Mouse (Mus musculus) liver, adult 2 months (tissue): Measurements from ENCODE around the gene Tmod1. TPM values are rescaled to one million over a fixed set of nuclear protein-coding genes. Genes with fewer than 3 reads are reported as not detected.

Source experiments
- DNase-seq: peaks from one replicate; pipeline ENCODE4 v3.0.0-alpha.2; 2011; ENCODE audit warnings: low read depth, low spot score; ENCODE audit errors: extremely low read depth
- H3K27ac ChIP-seq: fragments of 200-500 bp; replicated peaks from 2 replicates; pipeline ENCODE4 v1.5.1; 2012; ENCODE audit warnings: low read depth, mild to moderate bottlenecking, control low read depth, inconsistent platforms, low read length; ENCODE audit not compliant: insufficient read depth
- H3K27me3 ChIP-seq: fragments of 200-500 bp; 2 replicates; pipeline ENCODE4 v1.6.1; 2012; ENCODE audit warnings: mild to moderate bottlenecking, moderate library complexity, low read length, inconsistent platforms; ENCODE audit not compliant: control insufficient read depth, insufficient read depth
- H3K36me3 ChIP-seq: fragments of 200-500 bp; 2 replicates; pipeline ENCODE4 v1.6.1; 2012; ENCODE audit warnings: low read length, inconsistent platforms; ENCODE audit not compliant: control insufficient read depth, insufficient read depth
- H3K4me1 ChIP-seq: fragments of 200-500 bp; 2 replicates; pipeline ENCODE4 v1.6.1; 2011; ENCODE audit warnings: low read length; ENCODE audit not compliant: control insufficient read depth, insufficient read depth
- H3K4me3 ChIP-seq: fragments of 200-500 bp; 2 replicates; pipeline ENCODE4 v1.5.1; 2011; ENCODE audit warnings: low read depth, mild to moderate bottlenecking, control low read depth, low read length, moderate library complexity; ENCODE audit not compliant: insufficient read depth
- H3K79me2 ChIP-seq: fragments of 200-500 bp; 2 replicates; pipeline ENCODE4 v1.6.1; 2012; ENCODE audit warnings: inconsistent platforms, mild to moderate bottlenecking, low read length, moderate library complexity; ENCODE audit not compliant: control insufficient read depth, insufficient read depth
- H3K9ac ChIP-seq: fragments of 200-500 bp; 2 replicates; pipeline ENCODE4 v1.6.1; 2012; ENCODE audit warnings: low read depth, mild to moderate bottlenecking, control low read depth, inconsistent platforms, low read length
- CTCF ChIP-seq: fragments of 200-500 bp; IDR thresholded peaks from 2 replicates; pipeline ENCODE4 v1.5.1; 2011; ENCODE audit warnings: low read depth, low read length, control low read depth
- POLR2A ChIP-seq: fragments of 200-500 bp; IDR thresholded peaks from 2 replicates; pipeline ENCODE4 v1.6.1; 2011; ENCODE audit warnings: low read length, control low read depth; ENCODE audit not compliant: insufficient read depth; ENCODE audit errors: extremely low read depth
- WGBS: fragments of 180-500 bp; shearing (Covaris S2); methylation state at CpG from one replicate; pipeline ENCODE4 v1.1.7; 2018; 5-methylcytosine and 5-hydroxymethylcytosine counted together
- polyA plus RNA-seq: library from polyadenylated mRNA; depleted of rRNA; stranded (reverse); fragments of >200 nt; gene quantifications from 2 replicates; pipeline ENCODE4 v1.2.3, GENCODE M21; 2012
- total RNA-seq: library from RNA; depleted of rRNA; stranded (reverse); fragments of >200 nt; gene quantifications from 2 replicates; pipeline ENCODE4 v1.2.3, GENCODE M21; 2014

Tmod1 gene
- total and polyA plus RNA-seq, 2 experiments: 0.09 TPM; not detected in 1

DNA sequence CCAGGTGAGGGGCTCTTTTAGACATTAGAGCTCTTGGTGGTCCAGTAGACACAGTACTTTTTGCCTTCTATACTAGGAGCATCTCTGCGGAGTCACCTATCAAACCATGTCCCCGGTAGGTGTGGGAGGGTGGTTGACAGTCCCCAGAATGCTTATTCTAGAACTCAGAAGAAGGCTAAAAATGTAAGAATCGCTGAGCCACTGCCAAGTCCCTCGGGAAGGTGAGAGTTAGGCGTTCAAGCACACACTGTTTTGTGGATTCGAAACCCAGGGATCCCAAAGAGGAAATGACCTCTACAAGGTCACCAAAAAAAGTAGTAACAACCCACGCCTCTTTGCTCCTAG, 48.7 kb downstream of the Tmod1 start:
- DNase-seq: no peak
- no peaks in the 10 kb centered on the region for H3K27me3 ChIP-seq
- no peak overlapping the region for H3K9ac ChIP-seq
- no peak for TF ChIP-seq CTCF
- TF ChIP-seq POLR2A: no peak
- H3K79me2 ChIP-seq: no peaks in the 10 kb centered on the region
- H3K27ac ChIP-seq: no peak overlapping the region
- H3K36me3 ChIP-seq: no peaks in the 10 kb centered on the region
- 60% methylated on average over 7 of the region's 7 CpGs for WGBS
- H3K4me3 ChIP-seq: no peak overlapping the region
- no peaks in the 10 kb centered on the region for H3K4me1 ChIP-seq

- no peak for TF ChIP-seq CTCF
- TF ChIP-seq POLR2A: no peak
- no peaks in the 10 kb centered on the region for H3K79me2 ChIP-seq
- no peak overlapping the region for H3K9ac ChIP-seq
- DNase-seq: no peak
- H3K4me3 ChIP-seq: no peak overlapping the region
- no peak overlapping the region for H3K27ac ChIP-seq
- H3K27me3 ChIP-seq: no peaks in the 10 kb centered on the region
- H3K36me3 ChIP-seq: no peaks in the 10 kb centered on the region
- 43% methylated on average over 5 of the region's 5 CpGs for WGBS
- H3K4me1 ChIP-seq: no peaks in the 10 kb centered on the region
Observed at GRCm38 (mm10) chr4:46087852-46088251, 49.1 kb downstream of the Tmod1 start.

DNA sequence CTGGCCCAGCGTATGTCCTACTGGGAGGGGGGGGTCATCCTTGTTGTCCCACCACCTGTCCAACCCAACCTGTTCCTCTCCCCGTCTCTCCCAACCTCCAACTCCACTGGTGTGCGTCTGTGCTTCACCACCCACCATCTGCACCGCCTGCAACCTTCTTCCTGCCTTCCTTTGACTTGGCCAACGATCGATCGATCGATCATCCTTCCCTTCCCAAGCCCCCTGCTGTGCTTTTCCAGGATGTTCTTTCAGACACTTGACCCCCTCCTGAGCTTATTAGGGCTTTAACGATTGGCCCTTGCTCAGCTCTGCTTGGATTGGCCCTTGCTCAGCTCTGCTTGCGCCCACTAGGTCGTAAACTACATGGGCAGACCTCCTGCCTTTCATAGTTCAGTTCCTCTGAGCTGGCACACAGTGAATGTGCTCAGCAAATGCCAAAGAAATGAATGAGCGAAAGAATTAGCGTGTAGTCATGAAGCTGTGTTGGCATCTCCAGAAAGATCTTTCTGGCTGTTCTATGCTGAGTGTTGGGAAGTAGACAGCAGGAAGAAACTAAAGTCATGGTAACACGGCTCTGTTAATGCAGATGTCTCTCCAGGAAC, 50.9 kb downstream of the Tmod1 start:
- H3K4me1 ChIP-seq: no peaks in the 10 kb centered on the region
- no peak for DNase-seq
- no peaks in the 10 kb centered on the region for H3K36me3 ChIP-seq
- H3K4me3 ChIP-seq: no peak overlapping the region
- no peaks in the 10 kb centered on the region for H3K27me3 ChIP-seq
- 91% methylated on average over 14 of the region's 14 CpGs for WGBS
- no peaks in the 10 kb centered on the region for H3K79me2 ChIP-seq
- H3K27ac ChIP-seq: no peak overlapping the region
- no peak overlapping the region for H3K9ac ChIP-seq
- TF ChIP-seq CTCF (no peak), POLR2A (no peak)

GRCm38 (mm10) chr4:46092429-46093076, 53.8 kb downstream of the Tmod1 start:
- no peaks in the 10 kb centered on the region for H3K4me1 ChIP-seq
- TF ChIP-seq POLR2A (no peak), CTCF (no peak)
- 82% methylated on average over 5 of the region's 5 CpGs for WGBS
- no peak overlapping the region for H3K4me3 ChIP-seq
- H3K79me2 ChIP-seq: no peaks in the 10 kb centered on the region
- H3K36me3 ChIP-seq: no peaks in the 10 kb centered on the region
- no peak overlapping the region for H3K9ac ChIP-seq
- H3K27me3 ChIP-seq: no peaks in the 10 kb centered on the region
- DNase-seq: no peak
- no peak overlapping the region for H3K27ac ChIP-seq

DNA sequence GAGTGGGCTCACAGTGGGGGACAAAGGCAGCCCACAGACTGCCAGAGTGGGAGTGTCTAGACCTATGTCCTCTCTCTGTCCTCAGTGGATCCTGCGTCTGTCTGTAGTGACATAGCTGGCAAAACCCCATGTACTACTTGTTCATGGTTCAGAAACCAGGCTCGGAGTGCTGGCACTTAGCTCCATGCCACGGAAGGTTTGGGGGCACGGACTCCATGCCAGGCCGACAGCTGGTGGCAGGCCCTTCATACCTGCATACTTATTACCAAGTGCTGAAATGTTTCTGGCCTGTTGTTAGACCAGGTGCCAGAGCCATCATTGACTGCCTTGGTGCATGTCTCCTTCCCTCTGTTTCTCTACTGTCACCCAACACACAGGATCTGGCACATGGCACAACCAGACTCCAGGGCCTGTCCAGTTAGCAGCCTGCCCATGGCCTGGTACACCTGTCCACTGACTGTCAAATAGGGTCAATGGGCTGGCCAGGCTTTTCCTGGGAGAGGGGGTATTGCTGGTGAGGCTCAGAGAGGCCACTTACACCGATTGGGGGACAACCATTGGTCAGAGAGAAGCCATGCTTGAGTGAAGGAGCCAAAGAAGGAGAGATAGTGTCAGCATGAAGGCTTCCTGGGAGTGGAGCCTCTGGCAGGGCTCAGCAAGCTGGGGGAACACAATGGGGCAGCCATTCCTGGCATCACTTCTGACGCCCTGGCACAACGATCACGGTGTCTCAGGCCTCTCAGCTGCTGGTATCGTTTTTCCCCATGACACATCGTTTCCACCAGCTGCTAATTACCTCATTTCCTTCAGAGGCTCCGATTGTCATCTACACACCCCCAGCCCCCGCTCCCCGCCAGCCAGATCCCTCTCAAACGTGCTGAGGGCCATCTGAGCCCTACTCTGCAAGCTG, 56.4 kb downstream of the Tmod1 start:
- TF ChIP-seq CTCF (no peak), POLR2A (no peak)
- no peak for DNase-seq
- H3K36me3 ChIP-seq: no peaks in the 10 kb centered on the region
- H3K27me3 ChIP-seq: no peaks in the 10 kb centered on the region
- H3K4me1 ChIP-seq: no peaks in the 10 kb centered on the region
- no peak overlapping the region for H3K9ac ChIP-seq
- no peak overlapping the region for H3K4me3 ChIP-seq
- H3K79me2 ChIP-seq: no peaks in the 10 kb centered on the region
- WGBS: 82% methylated on average over 15 of the region's 15 CpGs
- no peak overlapping the region for H3K27ac ChIP-seq

DNA sequence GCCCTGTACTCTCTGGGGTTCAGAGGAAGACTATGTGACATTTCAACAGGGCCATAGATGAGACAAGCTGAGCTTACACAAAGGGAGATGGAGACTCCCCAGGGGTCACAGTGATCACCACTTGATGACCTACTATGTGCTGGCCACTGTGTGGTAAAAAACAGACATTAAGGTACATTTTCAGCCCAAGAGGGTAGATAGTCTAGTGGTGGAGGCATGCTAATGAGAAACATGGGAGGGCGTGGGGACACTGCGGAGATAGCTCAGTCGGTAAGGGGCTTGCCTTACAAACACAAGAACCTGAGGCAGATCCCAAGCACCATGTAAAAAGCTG, 57.1 kb downstream of the Tmod1 start:
- no peak for DNase-seq
- Histone ChIP-seq H3K9ac (no peak overlapping the region), H3K79me2 (no peaks in the 10 kb centered on the region), H3K4me1 (no peaks in the 10 kb centered on the region), H3K4me3 (no peak overlapping the region), H3K27me3 (no peaks in the 10 kb centered on the region), H3K36me3 (no peaks in the 10 kb centered on the region), H3K27ac (no peak overlapping the region)
- WGBS: 97% methylated on average over 3 of the region's 3 CpGs
- no peak for TF ChIP-seq CTCF
- TF ChIP-seq POLR2A: no peak
